Mouse (Mus musculus): Measurements from ENCODE around the gene Sp1.

The Sp1 gene

DNA sequence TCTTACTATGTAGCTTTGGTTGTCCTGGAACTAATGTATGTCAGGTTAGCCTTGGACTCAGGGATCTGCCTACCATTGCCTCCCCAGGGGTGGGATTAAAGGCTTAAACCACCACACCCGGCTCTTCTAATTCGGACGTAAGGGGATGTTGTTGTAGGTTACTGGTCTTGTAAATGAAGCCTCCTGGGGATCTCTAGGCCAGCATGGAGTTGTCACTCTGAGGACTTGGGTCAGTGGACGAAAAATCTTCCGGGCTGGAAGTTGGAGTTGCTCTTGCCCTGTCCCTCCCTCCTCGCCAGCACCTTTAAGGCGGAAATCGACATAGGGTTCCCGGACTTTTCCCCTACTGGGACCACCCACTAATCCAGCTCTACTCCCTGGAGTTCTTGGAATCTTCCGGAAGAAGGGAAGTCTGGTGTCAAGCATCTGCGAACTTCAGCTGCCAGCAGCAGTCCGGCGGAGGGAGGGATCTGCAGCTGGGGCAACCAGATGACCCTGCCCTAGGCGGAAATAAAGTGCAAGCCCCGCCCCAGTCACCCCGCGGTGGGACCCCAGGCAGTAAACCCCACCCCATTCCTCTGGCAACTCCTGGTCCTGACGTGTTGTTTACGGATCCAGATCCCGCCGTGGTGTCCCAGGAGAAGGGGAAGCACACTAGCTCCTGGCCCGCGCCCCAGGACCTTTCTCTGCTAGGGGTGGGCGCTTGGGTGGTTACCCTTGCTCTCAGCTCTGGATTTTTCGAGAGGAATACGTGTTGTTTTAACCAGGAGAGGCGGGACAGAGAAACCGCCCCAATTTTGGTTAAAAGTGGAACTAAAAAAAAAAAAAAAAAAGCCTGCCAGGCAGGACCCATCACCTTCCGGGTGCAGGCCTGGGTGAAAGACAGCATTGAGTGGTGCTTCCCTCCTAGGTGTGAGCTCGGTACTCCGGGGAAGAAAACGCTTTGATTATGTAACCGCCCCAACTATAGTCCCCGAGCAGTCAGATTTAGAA, 6.4 kb upstream of the Sp1 start:
- peak; percentile 94 for DNase-seq (ENCODE audit: extremely low read depth, insufficient read length, low spot score)

DNA sequence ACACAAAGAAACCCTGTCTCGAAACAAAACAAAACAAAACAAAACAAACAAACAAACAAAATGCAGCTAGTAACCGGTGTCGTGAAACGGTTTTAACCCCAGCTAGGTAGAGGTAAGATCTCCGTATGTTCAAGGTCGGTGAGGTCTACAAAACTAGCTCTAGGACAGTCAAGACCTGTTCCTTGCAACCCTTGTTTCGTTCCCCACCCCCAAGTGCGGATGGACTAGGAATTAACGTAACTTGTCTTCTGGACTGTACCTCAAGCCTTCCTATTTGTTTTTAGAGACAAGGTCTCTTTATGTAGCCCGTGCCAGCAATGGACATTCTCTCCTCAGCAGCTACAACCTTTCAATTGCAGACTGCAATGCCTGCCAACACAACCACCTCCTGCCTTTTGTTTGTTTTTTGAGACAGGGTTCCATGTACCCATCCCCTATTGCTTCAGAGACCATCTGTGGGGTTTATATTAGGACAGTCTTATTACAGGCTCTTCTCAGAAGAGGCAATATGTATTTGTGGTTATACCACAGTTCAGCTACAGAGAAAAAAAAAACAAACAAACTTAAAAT, 5.4 kb upstream of the Sp1 start:
- DNase-seq (ENCODE audit: extremely low read depth, insufficient read length, low spot score): no peak

DNA sequence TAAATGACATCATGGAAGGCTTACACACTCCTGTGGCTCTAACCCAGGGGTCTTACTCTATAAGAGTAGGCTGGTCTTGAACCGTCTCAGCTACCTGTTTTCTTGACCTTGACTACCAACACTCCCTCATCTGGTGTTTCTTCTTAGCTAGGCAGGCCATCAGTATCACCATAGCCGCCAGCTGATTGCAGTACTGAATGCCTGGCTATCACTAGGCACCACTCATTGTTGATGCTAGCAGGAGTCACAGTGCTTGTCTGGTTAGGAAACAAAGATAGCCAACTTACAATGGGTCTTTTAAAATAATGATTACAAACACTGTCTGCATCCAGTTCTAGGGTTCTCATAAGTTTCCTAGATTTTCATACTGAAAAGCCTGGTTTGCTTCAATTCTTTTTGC, 4.7 kb upstream of the Sp1 start:
- DNase-seq (ENCODE audit: extremely low read depth, insufficient read length, low spot score): no peak

DNA sequence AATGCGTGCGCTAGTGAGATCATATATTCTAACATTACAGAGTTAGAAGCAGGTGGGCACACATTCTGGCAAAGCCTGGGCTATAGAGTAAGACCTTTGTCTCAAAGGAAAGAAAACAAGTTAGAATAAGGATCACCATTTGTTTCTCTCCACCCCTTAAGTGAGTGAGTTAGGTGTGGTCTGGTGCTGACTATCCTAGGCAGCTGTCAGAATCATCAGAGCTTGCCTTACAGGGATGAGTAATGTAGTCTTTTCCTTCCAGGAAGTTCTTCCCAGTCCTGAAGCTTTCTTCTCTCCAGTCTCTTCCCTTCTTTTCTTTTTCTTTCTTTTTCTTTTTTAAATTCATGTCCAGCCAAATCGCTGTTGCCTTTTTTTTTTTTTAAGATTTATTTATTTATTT, 3.7 kb upstream of the Sp1 start:
- no peak for DNase-seq (ENCODE audit: extremely low read depth, insufficient read length, low spot score)

DNA sequence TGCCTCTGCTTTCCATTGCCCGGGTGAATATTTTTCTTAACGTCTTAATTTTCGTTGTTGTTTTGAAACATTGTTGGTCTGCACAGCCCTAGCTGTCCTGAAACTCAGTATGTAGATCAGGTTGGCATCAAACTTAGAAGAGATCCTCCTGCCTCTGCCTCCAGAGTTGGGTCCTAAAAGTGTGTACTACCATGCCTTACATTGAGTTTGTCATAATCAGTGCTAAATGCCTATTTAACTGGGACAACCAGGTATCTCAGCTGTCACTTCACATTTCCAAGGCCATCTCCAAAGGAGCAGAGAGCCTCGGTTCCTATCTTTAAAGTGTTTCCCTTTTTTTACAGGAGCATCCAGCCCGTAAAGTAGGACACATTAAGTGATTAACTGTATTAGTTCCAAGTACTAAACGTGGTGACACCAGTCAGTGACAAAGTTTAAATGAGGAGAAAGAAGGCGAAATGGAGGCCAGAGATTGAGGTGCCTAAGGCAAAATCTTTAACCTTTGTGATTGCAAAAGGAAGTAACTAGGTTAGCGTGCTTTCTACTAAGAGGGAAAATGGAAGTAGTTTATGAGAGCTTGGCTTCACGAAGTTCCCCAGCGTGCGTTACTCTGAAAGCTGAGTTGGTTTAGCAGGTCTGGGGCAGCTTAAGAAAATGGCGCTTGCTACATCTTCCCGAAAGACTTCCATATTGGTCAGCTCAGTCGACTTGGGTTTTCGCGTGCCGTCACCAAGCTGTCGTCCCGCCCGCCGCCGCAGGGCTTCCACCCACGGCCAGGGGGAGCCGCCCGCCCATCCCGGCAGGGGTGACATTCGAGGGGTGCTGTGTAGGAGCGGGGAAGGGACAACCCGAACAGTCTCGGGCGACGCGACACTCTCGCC, 1.1 kb upstream of the Sp1 start:
- no peak for DNase-seq (ENCODE audit: extremely low read depth, insufficient read length, low spot score)

DNA sequence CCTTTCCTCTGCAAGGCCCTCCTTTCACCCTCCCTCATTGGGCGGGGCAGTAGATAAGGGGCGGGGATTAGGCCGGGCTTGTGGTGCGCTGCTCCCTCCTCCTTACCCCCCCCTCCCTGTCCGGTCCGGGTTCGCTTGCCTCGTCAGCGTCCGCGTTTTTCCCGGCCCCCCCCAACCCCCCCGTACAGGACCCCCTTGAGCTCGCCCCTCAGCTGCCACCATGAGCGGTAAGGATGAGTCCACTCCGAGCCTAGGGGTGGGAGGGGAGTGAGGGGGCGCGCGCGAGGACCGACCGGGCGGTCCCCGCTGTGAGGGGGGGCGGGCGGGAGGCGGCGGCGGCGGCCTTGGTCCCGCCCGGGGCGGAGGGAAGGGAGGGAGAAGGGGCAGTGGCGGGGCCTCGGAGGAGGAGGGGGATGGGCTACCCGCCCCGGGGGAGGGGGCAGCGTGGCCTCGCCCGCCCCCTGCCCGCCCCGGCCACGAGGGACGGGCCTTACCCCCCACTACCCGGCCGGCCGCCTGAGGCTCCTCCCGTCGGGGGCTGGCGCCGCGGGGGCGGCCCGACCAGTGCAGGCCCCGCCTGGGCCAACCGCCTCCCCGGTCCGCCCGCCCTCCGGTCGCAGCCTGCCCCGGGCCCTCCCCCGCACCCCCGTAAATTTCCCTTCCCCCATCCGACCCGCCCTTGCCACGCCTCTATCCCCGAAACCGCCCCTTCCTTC, 411 bp downstream of the Sp1 start:
- peak; percentile 90 for DNase-seq (ENCODE audit: extremely low read depth, insufficient read length, low spot score)

DNA sequence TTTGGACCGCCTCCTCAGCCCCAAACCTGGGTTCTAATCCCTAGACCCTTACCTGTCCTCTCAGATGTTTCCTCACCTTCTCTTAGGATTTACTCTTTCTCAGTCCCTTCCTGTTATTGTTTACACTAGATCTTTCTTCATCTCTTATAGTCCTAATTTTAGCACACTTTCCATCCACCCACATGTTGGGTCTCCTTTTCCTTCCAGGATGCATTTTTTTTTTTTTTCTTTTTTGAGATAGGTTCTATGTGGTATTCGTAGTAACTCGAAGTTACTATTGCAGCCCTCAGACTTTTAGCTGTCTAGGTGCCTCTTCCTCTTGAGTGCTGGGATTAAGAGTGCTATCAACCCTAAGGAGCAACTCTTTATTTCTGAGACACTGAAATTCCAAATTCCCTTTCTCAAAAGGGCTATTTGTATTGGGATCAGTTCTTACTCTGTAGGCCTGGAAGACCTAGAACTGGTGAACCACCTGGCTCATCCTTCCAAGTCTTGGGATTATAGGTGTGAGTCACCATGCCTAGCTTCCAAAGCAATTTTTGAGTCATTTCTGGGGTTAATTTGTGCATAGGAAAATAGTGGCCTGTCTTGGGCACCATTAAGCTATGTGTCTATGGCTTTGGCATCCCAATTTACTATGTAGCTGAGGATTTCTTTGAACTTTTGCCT, 1.1 kb downstream of the Sp1 start:
- DNase-seq (ENCODE audit: extremely low read depth, insufficient read length, low spot score): no peak

DNA sequence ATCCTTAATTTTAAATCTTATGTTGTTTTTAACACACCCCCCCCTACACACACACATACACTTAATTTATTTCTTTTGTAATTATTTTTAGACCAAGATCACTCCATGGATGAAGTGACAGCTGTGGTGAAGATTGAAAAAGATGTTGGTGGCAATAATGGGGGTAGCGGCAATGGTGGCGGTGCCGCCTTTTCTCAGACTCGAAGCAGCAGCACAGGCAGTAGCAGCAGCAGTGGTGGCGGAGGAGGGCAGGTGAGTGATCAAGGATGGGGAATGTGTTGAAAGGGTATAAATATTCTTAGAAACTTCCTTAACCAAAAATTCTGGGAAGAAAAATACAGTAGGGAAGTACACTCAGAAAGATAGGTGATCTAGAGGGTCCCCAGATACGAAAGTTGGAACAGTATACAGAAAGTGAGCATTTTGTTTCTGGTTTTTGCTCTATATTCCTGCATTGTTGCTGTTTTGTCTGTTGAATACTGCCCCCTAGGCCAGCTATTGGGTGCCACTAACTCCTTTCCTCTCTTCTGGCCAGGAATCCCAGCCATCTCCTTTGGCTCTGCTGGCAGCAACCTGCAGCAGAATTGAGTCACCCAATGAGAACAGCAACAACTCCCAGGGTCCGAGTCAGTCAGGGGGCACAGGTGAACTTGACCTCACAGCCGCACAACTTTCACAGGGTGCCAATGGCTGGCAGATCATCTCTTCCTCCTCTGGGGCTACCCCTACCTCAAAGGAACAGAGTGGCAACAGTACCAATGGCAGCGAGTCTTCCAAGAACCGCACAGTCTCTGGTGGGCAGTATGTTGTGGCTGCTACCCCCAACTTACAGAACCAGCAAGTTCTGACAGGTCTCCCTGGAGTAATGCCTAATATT, 2.0 kb downstream of the Sp1 start:
- DNase-seq (ENCODE audit: extremely low read depth, insufficient read length, low spot score): no peak

DNA sequence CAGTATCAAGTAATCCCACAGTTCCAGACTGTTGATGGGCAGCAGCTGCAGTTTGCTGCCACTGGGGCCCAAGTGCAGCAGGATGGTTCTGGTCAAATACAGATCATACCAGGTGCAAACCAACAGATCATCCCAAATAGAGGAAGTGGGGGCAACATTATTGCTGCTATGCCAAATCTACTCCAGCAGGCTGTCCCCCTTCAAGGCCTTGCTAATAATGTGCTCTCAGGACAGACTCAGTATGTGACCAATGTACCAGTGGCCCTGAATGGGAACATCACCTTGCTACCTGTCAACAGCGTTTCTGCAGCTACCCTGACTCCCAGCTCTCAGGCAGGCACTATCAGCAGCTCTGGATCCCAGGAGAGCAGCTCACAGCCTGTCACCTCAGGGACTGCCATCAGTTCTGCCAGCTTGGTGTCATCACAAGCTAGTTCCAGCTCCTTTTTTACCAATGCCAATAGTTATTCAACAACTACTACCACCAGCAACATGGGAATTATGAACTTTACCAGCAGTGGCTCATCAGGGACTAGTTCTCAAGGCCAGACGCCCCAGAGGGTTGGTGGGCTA, 2.7 kb downstream of the Sp1 start:
- DNase-seq (ENCODE audit: extremely low read depth, insufficient read length, low spot score): no peak

DNA sequence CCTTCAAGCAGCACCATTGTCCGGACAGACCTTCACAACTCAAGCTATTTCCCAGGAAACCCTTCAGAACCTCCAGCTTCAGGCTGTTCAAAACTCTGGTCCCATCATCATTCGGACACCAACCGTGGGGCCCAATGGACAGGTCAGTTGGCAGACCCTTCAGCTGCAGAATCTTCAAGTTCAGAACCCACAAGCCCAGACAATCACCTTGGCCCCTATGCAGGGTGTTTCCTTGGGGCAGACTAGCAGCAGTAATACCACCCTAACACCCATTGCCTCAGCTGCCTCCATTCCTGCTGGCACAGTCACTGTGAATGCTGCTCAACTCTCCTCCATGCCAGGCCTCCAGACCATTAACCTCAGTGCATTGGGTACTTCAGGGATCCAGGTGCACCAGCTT, 3.3 kb downstream of the Sp1 start:
- DNase-seq (ENCODE audit: extremely low read depth, insufficient read length, low spot score): no peak

DNA sequence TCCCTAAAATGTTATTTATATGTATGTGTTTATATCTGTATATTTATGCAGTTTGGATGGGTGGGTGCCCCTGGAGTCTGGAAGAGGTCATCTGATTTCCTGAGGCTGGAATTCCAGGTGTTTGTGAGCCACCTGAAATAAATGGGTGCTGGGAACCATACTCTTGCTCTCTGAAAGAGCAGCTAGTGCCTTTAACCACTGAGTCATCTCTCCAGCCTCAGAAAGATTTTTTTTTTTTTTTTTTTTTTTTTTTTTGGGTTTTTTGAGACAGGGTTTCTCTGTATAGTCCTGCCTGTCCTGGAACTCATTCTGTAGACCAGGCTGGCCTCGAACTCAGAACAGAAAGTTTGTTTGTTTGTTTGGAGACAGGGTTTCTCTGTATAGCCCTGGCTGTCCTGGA, 5.1 kb downstream of the Sp1 start:
- no peak for DNase-seq (ENCODE audit: extremely low read depth, insufficient read length, low spot score)

DNA sequence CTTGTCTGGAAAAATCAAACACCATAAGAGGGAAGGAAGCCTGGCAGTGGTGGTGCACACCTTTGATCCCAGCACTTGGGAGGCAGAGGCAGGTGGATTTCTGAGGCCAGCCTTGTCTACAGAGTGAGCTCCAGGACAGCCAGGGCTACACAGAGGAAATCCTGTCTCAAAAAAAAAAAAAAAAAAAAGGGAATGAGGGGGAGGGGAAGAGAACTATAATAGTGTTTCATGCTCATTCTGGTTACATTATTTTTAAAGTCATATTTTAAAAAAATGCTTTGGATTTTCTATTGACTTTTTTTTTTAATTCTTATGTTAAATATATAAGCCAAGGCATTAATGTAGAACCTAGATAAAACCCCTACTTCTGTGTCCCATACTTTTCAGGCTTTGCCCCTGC, 7.7 kb downstream of the Sp1 start:
- DNase-seq (ENCODE audit: extremely low read depth, insufficient read length, low spot score): no peak

DNA sequence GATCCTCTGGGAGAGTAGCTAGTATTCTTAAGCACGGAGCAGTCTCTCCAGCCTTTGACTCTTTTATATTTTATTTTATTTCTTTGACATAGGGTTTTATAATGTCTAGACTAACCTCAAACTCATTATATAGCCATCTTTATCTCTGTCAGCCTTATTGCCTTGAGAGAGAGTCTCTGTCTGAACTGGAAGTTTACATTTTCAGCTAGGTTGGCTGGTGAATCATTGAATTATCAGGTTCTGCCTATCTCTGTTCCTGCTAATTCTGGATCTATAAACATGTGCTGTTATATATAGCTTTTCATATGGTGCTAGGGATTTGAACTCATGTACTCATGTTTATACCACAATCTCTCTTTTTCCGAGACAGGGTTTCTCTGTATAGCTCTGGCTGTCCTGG, 11.6 kb downstream of the Sp1 start:
- no peak for DNase-seq (ENCODE audit: extremely low read depth, insufficient read length, low spot score)

DNA sequence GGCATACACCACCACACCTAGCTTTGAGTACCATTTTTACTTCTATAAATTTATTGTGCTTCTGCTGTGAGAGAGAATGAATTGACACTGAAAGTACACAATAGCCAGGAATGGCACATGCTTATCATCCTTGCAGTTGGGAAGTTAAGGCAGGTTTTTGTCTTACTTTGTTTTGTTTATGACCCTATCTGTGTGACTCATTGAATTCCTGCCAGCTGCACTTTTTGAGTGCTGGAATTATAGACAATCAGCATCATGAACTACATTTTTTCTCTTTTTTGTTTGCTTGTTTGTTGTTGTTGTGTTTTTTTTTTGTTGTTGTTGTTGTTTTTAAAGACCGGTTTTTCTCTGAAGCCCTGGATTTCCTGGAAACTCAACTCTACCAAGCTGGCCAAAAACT, 15.0 kb downstream of the Sp1 start:
- no peak for DNase-seq (ENCODE audit: extremely low read depth, insufficient read length, low spot score)

DNA sequence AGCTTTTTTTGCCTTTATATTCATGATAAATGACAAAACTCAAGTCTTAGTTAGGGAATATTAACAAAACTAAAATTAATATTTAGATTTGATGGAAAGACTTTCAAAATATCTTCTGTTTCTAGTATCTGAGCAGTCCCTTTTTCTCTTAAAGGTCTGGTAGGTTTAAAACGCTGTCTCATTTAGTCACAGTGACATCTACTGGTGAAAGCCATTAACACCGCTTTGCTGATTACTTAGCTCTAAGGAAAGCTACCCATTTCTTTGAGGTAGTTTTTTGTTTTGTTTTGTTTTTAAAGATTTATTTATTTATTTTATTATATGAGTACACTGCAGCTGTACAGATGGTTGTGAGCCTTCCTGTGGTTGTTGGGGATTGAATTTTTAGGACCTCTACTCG, 15.5 kb downstream of the Sp1 start:
- DNase-seq (ENCODE audit: extremely low read depth, insufficient read length, low spot score): no peak

DNA sequence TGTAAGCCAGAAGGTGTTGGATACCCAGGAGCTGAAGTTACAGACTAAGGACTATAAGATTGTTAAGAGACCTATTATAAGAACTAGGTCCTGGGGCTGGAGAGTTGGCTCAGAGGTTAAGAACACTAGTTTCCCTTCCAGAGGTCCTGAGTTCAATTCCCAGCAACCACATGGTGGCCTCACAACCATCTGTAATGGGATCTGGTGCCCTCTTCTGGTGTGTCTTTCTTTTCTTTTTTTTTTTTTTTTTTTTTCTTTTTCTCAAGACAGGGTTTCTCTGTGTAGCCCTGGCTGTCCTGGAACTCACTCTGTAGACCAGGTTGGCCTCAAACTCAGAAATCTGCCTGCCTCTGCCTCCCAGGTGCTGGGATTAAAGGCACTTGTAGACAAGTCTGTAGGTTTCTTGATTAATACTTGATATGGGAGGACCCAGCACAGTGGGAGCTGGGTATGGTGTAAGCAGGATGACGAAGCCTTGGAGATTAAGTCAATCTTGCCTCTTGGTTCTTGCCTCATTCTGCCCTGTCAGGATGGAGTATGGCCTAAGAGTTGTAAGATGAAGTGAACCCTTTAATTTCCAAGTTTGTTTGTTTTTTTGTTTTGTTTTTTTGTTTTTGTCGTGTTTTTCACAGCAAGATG, 17.8 kb downstream of the Sp1 start:
- DNase-seq (ENCODE audit: extremely low read depth, insufficient read length, low spot score): no peak

DNA sequence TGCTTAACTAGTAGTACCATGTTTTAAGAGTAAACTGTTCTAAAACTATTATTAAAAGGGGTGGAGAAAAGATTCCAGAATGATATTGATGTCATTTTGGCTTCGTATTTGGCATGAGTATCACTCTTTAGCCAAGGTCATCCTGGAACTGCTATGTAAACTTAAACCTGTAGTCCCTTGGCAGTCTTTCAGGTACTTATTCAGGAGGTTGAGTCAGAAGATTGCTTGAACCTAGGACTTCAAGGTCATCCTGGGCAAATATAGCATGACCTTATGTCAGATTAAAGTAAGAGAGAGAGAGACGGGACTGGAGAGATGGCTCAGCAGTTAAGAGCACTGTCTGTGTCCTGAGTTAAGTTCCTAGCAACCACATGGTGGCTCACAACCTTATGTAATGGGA, 18.7 kb downstream of the Sp1 start:
- no peak for DNase-seq (ENCODE audit: extremely low read depth, insufficient read length, low spot score)

DNA sequence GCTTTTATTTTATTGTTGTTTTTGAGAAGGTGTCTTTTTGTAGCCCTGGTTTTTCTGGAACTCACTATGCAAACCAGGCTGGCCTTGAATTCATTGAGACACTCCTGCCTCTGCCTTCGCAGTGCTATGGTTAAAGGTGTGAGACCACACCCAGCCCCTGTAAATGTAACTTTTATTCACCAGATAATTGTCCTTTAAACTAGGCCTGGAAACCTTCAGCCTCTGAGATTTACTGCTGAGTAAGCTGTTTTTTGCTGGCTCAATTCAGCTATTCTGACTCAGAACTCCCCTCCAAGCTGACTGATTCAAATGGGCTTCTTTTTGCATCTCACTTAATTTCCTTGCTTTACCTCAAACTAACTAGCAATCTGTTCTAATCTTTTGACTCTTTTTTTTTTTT, 21.0 kb downstream of the Sp1 start:
- no peak for DNase-seq (ENCODE audit: extremely low read depth, insufficient read length, low spot score)

Data from 3134 (cell line).